In the genomic region with DNA sequence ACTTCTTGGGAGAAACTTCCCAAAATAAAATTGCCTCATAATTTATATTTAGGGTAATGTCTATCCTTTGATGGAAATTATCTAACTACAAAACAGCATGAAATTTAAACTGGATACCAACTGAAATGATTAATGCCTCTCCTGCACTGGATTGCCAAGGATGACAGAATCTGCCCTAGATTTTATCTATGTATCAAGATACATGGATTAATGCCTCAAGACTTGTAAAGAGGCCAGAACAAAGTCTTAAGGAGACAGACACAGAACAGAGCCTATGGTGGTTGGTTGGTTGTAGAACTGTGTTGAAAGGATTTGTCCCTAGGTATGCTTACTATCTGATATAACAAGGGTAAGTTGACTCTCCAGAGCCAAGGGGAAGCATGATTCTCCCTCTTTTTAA, we compare ENCODE assay signal across 17 mouse cellular contexts.
"Had no signal": no experiment of that assay in that cellular context is flagged by ENCODE, and none has a peak within 500 bp of the region (broad histone marks: within the 10 kb centered on the region; RNA-seq: fewer than 3 reads in every experiment).

No protein-coding gene starts in this region.

- H3K4me1 ChIP-seq: liver, embryonic 15.5 days; lung, embryonic 15.5 days; megakaryocyte, embryonic 14.5 days; midbrain, embryonic 13.5 days; midbrain, embryonic 15.5 days; neural tube, embryonic 12.5 days had no signal

- H3K27ac ChIP-seq: liver, embryonic 15.5 days; lung, embryonic 15.5 days; macrophage; midbrain, embryonic 13.5 days; midbrain, embryonic 15.5 days; neural tube, embryonic 12.5 days had no signal

- H3K9me3 ChIP-seq: liver, embryonic 15.5 days; lung, embryonic 15.5 days; megakaryocyte, embryonic 14.5 days; midbrain, embryonic 13.5 days; midbrain, embryonic 15.5 days; neural tube, embryonic 12.5 days had no signal

- H3K9ac ChIP-seq: liver, embryonic 15.5 days; liver, postnatal 0 days; lung, embryonic 15.5 days; midbrain, embryonic 13.5 days; midbrain, embryonic 15.5 days; neural tube, embryonic 12.5 days had no signal

- H3K27me3 ChIP-seq: liver, embryonic 15.5 days; lung, embryonic 15.5 days; megakaryocyte, embryonic 14.5 days; midbrain, embryonic 13.5 days; midbrain, embryonic 15.5 days; neural tube, embryonic 12.5 days had no signal

- ATAC-seq: liver, postnatal 0 days; lung, postnatal 0 days; midbrain, embryonic 13.5 days; midbrain, embryonic 15.5 days had no signal

- DNase-seq: liver, postnatal 0 days; lung, adult 2 months; lung, postnatal 14 days; lung, postnatal 36 days; right cerebral cortex, postnatal 14 days; spleen, adult 18-20 months; thymus, adult 18-20 months; thymus, postnatal 14 days; thymus, postnatal 36 days had no signal

- H3K4me2 ChIP-seq: liver, embryonic 15.5 days; lung, embryonic 15.5 days; midbrain, embryonic 13.5 days; midbrain, embryonic 15.5 days; neural tube, embryonic 12.5 days had no signal

- H3K4me3 ChIP-seq: liver, embryonic 15.5 days; lung, embryonic 15.5 days; megakaryocyte, embryonic 14.5 days; midbrain, embryonic 13.5 days; midbrain, embryonic 15.5 days; neural tube, embryonic 12.5 days had no signal

- H3K36me3 ChIP-seq: liver, embryonic 15.5 days; lung, embryonic 15.5 days; midbrain, embryonic 13.5 days; midbrain, embryonic 15.5 days; neural tube, embryonic 12.5 days had no signal
